Mouse (Mus musculus) gonadal fat pad, adult 2 months (tissue): Measurements from ENCODE around the gene Agpat4. TPM values are rescaled to one million over a fixed set of nuclear protein-coding genes. Genes with fewer than 3 reads are reported as not detected.
"Not testable (repeated sequence)": the region's sequence is repeated elsewhere in the genome, so short reads cannot be mapped to it uniquely, and the experiment has no call there.

ENCODE experiments used
- DNase-seq: peaks from one replicate; pipeline ENCODE4 v3.0.0-alpha.2; 2012; ENCODE audit warnings: low read depth
- polyA plus RNA-seq: library from polyadenylated mRNA; depleted of rRNA; stranded (reverse); fragments of >200 nt; gene quantifications from 2 replicates; pipeline ENCODE4 v1.2.3, GENCODE M21; 2012

Agpat4 gene
- polyA plus RNA-seq, 1 experiment, result 9.4 TPM

GRCm38 (mm10) chr17:12122262-12122661 is 3.8 kb downstream of the Agpat4 start:
- not testable (repeated sequence) for DNase-seq

- no peak for DNase-seq
Observed at GRCm38 (mm10) chr17:12123168-12123567, 4.7 kb downstream of the Agpat4 start.

GRCm38 (mm10) chr17:12127056-12127455 is 8.6 kb downstream of the Agpat4 start:
- no peak for DNase-seq

GRCm38 (mm10) chr17:12128976-12129375 is 10.5 kb downstream of the Agpat4 start:
- DNase-seq, result no peak

GRCm38 (mm10) chr17:12131171-12131570 is 12.7 kb downstream of the Agpat4 start:
- no peak for DNase-seq

GRCm38 (mm10) chr17:12131581-12131980 is 13.1 kb downstream of the Agpat4 start:
- DNase-seq, result no peak

GRCm38 (mm10) chr17:12132904-12133303 is 14.4 kb downstream of the Agpat4 start:
- DNase-seq, result no peak

GRCm38 (mm10) chr17:12133985-12134384 is 15.5 kb downstream of the Agpat4 start:
- no peak for DNase-seq

GRCm38 (mm10) chr17:12134975-12135633 is 16.6 kb downstream of the Agpat4 start:
- peak; percentile 16 for DNase-seq

- no peak for DNase-seq
Observed at GRCm38 (mm10) chr17:12138355-12138754, 19.9 kb downstream of the Agpat4 start.

GRCm38 (mm10) chr17:12143948-12144364 is 25.5 kb downstream of the Agpat4 start:
- DNase-seq, result no peak

- DNase-seq, result no peak
Observed at GRCm38 (mm10) chr17:12146132-12146681, 27.7 kb downstream of the Agpat4 start.

- DNase-seq, result no peak
Observed at GRCm38 (mm10) chr17:12147830-12148229, 29.3 kb downstream of the Agpat4 start.

- no peak for DNase-seq
Observed at GRCm38 (mm10) chr17:12149232-12149861, 30.8 kb downstream of the Agpat4 start.

- DNase-seq, result no peak
Observed at GRCm38 (mm10) chr17:12150970-12151369, 32.5 kb downstream of the Agpat4 start.

GRCm38 (mm10) chr17:12154260-12154659 is 35.8 kb downstream of the Agpat4 start:
- DNase-seq, result no peak

- no peak for DNase-seq
Observed at GRCm38 (mm10) chr17:12155236-12155635, 36.7 kb downstream of the Agpat4 start.

GRCm38 (mm10) chr17:12155872-12156271 is 37.4 kb downstream of the Agpat4 start:
- DNase-seq, result no peak

- DNase-seq, result no peak
Observed at GRCm38 (mm10) chr17:12156661-12157060, 38.2 kb downstream of the Agpat4 start.

GRCm38 (mm10) chr17:12157203-12157602 is 38.7 kb downstream of the Agpat4 start:
- no peak for DNase-seq

GRCm38 (mm10) chr17:12159187-12160060 is 40.9 kb downstream of the Agpat4 start:
- DNase-seq, result no peak

- DNase-seq, result no peak
Observed at GRCm38 (mm10) chr17:12160061-12160421, 41.5 kb downstream of the Agpat4 start.
